Mouse (Mus musculus): ENCODE measurements around the gene Atr.
"Not testable (repeated sequence)": the region's sequence is repeated elsewhere in the genome, so short reads cannot be mapped to it uniquely, and the experiment has no call there.

DNA sequence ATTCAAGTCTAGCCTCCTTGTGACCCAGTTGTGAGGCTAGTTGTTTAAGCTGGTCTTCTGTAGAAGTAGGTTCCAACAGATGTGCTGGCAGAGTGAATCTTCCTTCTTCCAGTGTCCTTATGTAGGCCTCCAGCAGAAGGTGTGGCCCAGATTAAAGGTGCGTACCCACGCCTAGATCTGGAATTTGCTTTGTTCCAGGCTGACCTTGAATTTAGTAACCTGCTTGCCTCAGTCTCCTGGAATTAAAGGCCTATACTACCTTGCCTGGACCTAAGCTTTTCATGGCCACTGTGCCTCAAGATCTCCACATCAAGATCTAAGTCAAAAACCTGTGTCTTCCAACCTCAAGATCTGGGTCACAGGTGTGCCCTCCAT lies 101.3 kb downstream of the Atr start:
- TF ChIP-seq EP300 (IDR thresholded peaks at IDR 0.05; ENCODE audit: insufficient read depth, low read depth, low read length); POLR2A (IDR thresholded peaks at IDR 0.05; ENCODE audit: insufficient read depth, low read depth, low read length); CTCF (IDR thresholded peaks at IDR 0.05): not testable (repeated sequence)

Measured in heart, adult 2 months (tissue).